Mouse (Mus musculus) right cerebral cortex, adult 2 months (tissue): ENCODE data around the gene Esyt2.
A peak's percentile ranks its signal among the peaks of the same experiment; 100 is the strongest.

ENCODE experiments used
- DNase-seq, 2 experiments: peaks; one replicate each; pipeline ENCODE4 v3.0.0; 2021 to 2022; ENCODE audit warnings: low spot score in 2 of 2

The Esyt2 gene

GRCm38 (mm10) chr12:116280149-116280652 lies 795 bp upstream of the Esyt2 start:
- no peak for DNase-seq

DNA sequence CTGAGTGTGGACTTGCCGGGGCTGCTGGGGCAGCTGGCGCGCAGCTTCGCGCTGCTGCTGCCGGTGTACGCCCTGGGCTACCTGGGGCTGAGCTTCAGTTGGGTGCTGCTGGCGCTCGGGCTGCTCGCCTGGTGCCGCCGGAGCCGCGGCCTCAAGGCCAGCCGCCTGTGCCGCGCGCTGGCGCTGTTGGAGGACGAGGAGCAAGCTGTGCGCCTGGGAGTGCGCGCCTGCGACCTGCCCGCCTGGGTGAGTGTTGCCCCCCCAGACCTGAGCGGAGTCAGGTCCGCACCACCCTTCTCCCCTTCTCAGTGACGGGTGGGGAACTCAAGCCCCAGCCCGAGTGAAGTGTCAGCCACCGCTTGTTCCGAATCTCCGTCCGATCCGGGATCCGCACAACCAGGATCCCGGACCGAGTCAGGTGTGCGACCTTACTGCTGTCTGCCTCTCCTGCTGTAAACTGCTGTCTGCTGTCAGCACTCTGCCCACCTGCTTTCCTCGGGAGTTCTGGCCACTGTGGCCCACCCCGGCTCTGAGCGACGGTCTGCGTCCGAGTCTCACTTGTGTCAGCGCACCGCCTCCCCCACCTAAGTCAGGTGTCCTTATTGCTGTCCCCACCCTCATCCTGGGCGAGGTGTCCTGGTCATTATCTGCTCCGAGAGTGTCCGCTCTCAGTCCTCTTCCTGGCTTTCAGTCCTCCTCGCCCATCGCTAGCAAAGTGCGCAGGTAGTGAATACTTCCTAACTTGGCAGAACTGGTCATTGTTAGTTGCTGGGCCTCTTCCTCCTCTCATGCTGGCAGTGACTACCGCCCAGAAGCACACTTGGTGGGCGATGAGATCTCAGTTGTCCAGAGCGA lies 658 bp downstream of the Esyt2 start:
- peak; percentile 26 to 38 for DNase-seq

- no peak for DNase-seq
Measured at GRCm38 (mm10) chr12:116282856-116283255, 1.9 kb downstream of the Esyt2 start.

- no peak for DNase-seq
Measured at GRCm38 (mm10) chr12:116283511-116283910, 2.5 kb downstream of the Esyt2 start.

GRCm38 (mm10) chr12:116293185-116293584 lies 12.2 kb downstream of the Esyt2 start:
- no peak for DNase-seq

- peak; percentile 17 to 32 for DNase-seq
Measured at GRCm38 (mm10) chr12:116293599-116294292, 12.8 kb downstream of the Esyt2 start.

DNA sequence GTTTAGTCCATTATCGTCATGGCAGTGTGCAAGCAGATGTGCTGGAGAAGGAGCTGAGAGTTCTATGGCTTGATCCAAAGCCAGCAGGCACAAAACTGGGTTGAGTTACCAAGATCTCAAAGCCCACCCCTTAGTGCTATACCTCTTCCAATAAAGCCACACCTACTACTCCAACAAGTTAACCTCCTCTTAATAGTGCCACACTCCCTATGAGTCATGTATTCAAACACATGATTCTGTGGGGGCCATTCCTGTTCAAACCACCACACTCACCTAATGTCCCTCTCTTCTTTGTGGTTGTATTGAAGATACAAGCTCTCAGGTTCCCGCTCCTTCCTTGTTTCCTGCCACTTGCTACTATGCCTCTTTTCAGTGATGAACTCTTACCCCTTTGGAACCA lies 18.9 kb downstream of the Esyt2 start:
- DNase-seq = no peak

DNA sequence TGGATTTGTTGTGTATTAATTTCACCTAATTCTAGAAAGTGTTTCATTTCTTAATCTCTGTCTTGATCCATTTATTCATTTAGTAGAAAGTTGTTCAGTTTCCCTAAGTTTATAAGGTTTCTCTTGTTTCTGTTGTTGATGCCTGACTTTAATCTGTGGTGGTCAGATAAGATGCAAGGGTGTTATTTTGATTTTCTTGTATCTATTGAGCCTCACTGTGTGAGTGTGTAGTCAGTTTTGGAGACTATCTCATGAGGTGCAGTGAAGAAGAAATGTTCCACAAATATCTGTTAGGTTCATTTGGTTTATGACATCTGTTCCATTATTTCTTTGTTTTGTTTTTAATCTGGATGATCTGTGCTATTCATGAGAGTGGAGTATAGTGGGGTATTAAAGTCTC lies 21.2 kb downstream of the Esyt2 start:
- DNase-seq = no peak

GRCm38 (mm10) chr12:116306042-116306441 lies 25.0 kb downstream of the Esyt2 start:
- no peak for DNase-seq

- no peak for DNase-seq
Measured at GRCm38 (mm10) chr12:116307870-116308269, 26.9 kb downstream of the Esyt2 start.

GRCm38 (mm10) chr12:116308612-116309011 lies 27.6 kb downstream of the Esyt2 start:
- DNase-seq = no peak

DNA sequence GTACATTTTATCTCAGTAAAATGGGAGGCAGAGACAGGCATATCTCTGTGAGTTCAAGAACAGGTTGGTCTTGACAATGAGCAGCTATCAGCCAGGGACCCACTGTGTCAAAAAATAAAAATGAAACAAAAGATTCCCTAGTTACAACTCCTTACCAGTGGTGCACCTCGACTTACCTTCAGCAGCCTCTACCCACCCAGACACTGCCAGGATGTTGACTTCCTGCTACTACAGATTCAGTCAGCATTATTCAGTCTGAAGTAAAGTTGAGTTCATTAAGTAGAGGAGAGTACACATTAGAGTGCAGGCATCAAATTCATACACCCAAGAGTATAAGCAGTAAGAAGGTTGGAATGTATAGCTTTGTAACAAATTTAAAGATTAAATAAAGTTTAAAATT lies 32.8 kb downstream of the Esyt2 start:
- DNase-seq = no peak

GRCm38 (mm10) chr12:116315498-116315897 lies 34.5 kb downstream of the Esyt2 start:
- no peak for DNase-seq

GRCm38 (mm10) chr12:116317818-116318217 lies 36.8 kb downstream of the Esyt2 start:
- no peak for DNase-seq

DNA sequence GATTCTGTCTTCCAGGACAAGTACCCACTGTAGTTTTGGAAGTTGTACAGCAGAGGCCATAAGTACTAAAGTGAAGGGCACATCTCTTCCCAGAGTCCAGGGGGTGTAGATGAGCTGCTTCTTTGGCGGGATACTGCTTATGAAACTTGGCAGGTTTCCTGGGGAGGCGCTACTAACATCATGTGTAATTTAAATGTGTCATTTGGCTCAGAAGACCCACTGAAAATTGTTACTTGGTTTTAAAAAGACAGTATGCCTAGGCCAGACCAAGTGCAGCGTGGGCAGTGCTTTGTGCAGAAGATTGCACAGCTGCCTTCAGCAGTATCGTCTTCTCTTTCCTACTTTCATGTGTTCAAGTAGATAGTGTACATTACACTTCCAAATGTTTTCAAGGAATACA lies 44.5 kb downstream of the Esyt2 start:
- peak; percentile 38 to 60 for DNase-seq

DNA sequence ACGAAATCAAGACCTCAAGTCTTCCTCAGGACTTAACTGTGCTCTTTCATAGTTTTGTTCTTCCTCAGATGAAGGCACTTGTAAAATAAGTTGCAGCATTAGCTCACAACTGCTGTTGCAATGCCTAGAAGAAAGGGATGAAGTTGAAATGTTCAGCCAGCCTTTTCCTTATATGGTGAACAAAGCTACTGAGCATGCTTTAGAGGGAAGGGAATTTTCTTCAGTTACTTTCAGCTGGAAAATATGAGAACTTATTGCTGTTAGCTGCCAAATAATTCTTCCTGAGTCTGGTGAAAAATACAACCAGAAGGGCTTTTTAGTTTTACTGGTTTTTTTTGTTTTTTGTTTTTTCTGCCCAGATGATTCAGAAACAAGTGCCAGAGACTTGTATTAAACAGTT lies 45.2 kb downstream of the Esyt2 start:
- DNase-seq = no peak

DNA sequence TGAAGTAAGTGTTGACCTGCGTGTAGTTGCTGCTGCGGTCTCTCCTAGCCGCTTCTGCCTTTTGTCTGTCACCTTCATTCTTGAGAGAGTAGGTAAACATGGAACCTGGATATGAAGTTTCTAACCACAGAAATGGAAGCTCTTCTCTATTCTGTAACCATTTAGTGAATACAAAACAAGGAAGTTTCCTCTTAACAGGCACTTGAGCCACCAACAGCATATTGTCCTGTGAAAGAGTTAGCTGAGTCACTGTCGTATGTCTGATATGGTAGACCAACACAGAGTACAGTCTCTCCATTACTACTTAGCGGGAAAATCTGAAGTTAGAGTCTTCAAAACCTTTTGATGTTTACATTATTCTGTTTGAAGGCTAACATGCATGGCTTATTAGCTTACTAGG lies 53.3 kb downstream of the Esyt2 start:
- no peak for DNase-seq

DNA sequence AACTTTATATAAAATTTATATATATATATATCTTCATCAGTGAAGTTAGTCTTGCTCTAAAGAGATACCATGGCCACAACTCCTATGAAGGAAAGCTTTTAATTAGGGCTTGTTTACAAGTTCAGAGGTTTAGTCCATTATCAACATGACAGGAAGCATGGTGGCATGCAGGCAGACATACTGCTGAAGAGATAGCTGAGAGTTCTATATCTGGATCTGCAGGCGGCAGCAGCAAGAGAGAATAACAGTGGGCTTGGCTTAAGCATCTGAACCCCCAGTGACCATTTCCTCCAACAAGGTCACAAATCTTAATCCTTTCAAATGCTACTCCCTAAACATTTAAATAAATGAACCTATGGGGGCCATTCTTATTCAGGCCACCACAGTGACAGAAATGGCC lies 59.2 kb downstream of the Esyt2 start:
- no peak for DNase-seq

DNA sequence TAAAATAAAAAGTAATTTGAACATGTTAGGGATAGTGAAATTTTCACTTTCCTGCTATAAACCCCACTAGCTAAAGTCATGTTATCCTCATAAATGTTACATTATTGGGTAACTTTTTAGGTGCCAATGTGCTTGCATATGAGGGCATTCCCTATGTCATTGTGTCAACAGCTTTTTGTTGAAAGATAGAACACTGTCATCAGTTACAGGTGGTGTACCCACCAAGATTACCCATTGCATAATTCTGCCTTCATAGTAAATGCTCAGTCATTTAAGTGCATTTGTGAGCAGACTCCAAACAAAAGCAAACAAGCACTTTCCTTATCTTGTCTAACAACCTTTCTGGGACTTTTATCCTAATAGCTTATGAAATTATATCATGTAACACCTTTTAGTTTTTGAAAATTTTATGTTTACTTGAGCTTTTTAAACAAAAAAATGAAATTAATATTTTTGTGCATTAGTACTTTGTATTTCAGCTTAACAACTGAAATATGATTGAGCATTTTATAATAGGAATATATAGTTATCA lies 67.8 kb downstream of the Esyt2 start:
- DNase-seq = no peak

DNA sequence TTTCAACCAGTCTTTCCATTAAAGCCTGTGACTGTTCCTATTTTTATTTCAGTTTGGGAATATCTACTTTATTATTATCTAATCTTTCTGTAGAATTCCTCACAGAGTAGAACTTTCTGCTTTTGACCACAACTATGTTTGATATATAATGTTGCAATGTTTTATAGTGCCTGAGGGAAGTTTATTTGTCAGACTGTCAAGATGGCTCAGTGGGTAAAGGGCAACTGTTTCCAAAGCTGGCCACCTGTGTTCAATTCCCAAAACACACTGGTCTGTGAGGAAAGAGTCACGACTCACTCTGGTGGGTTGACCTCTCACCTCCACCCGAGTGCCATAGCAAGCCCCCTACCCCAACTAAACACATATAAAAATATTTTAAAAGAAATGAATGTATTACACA lies 68.4 kb downstream of the Esyt2 start:
- DNase-seq = no peak

DNA sequence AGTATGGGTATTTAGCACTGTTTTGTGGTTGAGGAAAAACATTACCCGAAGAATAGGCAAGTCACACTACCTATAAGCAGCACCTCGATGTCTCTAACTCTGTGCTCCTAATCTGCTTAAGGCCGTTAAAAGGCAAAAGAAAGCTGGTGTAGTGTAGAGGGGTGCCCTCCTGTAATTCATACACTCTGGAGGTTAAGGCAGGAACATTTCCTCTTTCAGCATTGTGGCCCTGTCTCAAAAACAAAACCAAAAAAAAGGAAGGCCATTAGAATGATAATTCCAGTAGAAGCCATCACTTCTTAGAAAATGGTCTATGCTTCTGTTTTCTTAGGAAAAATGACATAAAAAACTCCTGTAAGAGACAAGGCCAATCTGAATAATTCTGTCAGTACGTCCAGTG lies 70.0 kb downstream of the Esyt2 start:
- no peak for DNase-seq

- DNase-seq = no peak
Measured at GRCm38 (mm10) chr12:116352404-116352803, 71.4 kb downstream of the Esyt2 start.

DNA sequence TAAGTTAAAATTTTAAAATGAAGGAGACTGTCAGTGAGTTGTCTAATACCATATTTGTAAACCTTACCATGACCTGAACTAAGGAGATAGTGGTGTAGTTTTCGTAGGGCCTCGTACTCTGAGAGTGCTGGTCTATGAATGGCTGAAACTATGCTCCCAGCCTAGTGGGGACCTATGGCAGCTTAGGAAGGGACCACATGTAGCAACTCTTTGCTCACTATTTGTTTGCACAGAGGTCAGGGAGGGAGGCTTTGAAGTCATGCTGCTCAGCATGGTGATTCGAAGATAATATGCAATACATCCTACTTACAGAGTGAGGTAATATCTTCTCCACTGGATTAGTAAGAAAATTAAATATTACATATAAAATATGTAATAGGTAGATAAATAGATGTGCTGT lies 73.7 kb downstream of the Esyt2 start:
- DNase-seq = no peak
